Mouse (Mus musculus): ENCODE data around the gene Spata5.

DNA sequence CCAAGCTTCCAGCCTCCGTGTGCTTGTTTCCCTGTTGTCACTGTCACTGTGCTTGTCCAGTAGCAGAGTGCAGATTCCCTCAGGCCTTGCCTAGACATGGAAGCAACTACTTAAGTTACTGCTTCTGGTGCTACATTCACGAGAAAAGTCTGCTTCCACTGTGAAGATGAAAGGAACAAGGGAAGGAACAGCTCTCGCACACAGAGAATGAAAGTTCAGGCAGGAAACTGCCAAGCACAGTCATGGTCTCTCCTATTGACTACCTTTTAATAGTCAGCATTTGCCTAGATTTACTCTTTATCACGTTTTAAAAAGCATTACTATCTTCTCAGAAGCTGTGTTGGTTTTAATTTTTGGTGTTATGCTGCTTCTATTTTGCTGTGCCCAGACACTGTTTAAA is 151.9 kb downstream of the Spata5 start:
- TF ChIP-seq CTCF (IDR thresholded peaks at IDR 0.05; ENCODE audit: borderline replicate concordance, insufficient read depth, low read length) (no peak), POLR2A (IDR thresholded peaks at IDR 0.05; ENCODE audit: low read depth, low read length) (no peak)
